Mouse (Mus musculus) intestine, embryonic 15.5 days (tissue): ENCODE data around the gene Dagla. TPM values are rescaled to one million over a fixed set of nuclear protein-coding genes. Genes with fewer than 3 reads are reported as not detected.

Source experiments
- ATAC-seq: fragments of 200-750 bp; cut with Nextera tagmentation; 2 replicates; pipeline ENCODE4 v1.8.0; 2017; ENCODE audit warnings: moderate TSS enrichment, moderate library complexity
- H3K27ac ChIP-seq: fragments of 300-500 bp; sonication (generic); 2 replicates; pipeline ENCODE4 v1.5.1; 2015; ENCODE audit warnings: mild to moderate bottlenecking, inconsistent platforms
- H3K27me3 ChIP-seq: fragments of 300-500 bp; sonication (generic); replicated peaks from 2 replicates; pipeline ENCODE4 v1.6.1; 2015; ENCODE audit warnings: inconsistent platforms
- H3K36me3 ChIP-seq: fragments of 300-500 bp; sonication (generic); 2 replicates; pipeline ENCODE4 v1.6.1; 2015; ENCODE audit warnings: inconsistent platforms
- H3K4me1 ChIP-seq: fragments of 300-500 bp; sonication (generic); replicated peaks from 2 replicates; pipeline ENCODE4 v1.6.1; 2015; ENCODE audit warnings: inconsistent platforms
- H3K4me2 ChIP-seq: fragments of 300-500 bp; sonication (generic); replicated peaks from 2 replicates; pipeline ENCODE4 v1.6.1; 2015; ENCODE audit warnings: mild to moderate bottlenecking, inconsistent platforms
- H3K4me3 ChIP-seq: fragments of 300-500 bp; sonication (generic); replicated peaks from 2 replicates; pipeline ENCODE4 v1.5.1; 2015; ENCODE audit warnings: inconsistent platforms
- H3K9ac ChIP-seq: fragments of 300-500 bp; sonication (generic); 2 replicates; pipeline ENCODE4 v1.6.1; 2015; ENCODE audit warnings: inconsistent platforms
- H3K9me3 ChIP-seq: fragments of 300-500 bp; sonication (generic); 2 replicates; pipeline ENCODE4 v1.6.1; 2016; ENCODE audit warnings: inconsistent platforms
- WGBS: fragments of 180-500 bp; shearing (Covaris S2); methylation state at CpG from one replicate; pipeline ENCODE4 v1.1.7; 2015; 5-methylcytosine and 5-hydroxymethylcytosine counted together
- polyA plus RNA-seq: library from polyadenylated mRNA; unstranded; fragments of >200 nt; fragmentation: Nextera tagmentation; extraction: Ambion mirVana; gene quantifications from 2 replicates; pipeline ENCODE4 v1.2.1, GENCODE M21; 2015

Gene Dagla
- polyA plus RNA-seq, 1 experiment from 2014 or later, result 3.5 TPM

GRCm38 (mm10) chr19:10242916-10243315 lies 61.8 kb downstream of the Dagla start:
- no peaks in the 10 kb centered on the region for H3K27me3 ChIP-seq
- no peak overlapping the region for H3K9ac ChIP-seq
- no peak for ATAC-seq
- no peaks in the 10 kb centered on the region for H3K36me3 ChIP-seq
- no peak overlapping the region for H3K4me2 ChIP-seq
- H3K27ac ChIP-seq, result no peak overlapping the region
- peaks cover 28% of the 10 kb centered on the region for H3K4me1 ChIP-seq
- H3K9me3 ChIP-seq, result no peaks in the 10 kb centered on the region
- no peak overlapping the region for H3K4me3 ChIP-seq
- WGBS, result 26% methylated on average over 8 of the region's 8 CpGs

DNA sequence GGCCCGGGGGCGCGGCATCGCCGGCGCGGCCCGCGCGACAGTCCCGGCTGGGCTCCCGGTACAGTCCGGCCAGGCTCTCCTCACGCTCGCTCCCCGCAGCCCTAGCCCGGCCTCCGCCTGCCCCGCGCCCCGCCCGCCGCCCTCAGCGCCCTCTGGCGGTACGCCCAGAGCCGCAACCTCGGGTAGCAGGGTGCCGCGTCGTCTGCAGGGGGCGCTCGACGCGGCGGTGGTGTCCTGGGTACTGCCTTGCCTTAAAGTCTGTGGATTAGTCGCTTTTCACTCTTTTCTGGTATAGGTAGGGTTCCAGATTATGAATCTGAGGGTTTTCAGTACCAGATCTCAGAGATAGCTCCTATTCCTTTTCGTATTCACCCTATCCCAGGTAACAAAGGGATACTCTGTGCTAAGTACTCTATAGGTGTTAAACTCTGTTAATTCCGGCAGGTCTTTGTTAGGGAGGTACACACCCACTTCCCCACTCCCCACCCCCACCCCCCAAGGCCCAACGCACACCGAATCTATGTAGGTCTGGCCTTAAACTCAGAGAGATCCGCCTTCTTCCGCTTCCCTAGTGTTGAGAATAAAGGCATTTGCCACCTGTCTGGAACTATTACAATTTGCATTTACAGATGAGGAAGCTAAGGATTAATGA lies 63.9 kb downstream of the Dagla start, which contains the start of gene Myrf:
TSS of gene Myrf (minus strand) at position 95 of the 652 bp plus-strand sequence.
- 8% methylated on average over 43 of the region's 43 CpGs for WGBS
- Histone ChIP-seq H3K4me3 (peak within 1 kb of the TSS; percentile 63), H3K9me3 (no peaks in the 10 kb centered on the region), H3K27ac (peak within 1 kb of the TSS; percentile 56), H3K4me2 (peak within 1 kb of the TSS; percentile 93), H3K9ac (peak within 1 kb of the TSS; percentile 84), H3K4me1 (peaks cover 34% of the 10 kb centered on the region), H3K27me3 (no peaks in the 10 kb centered on the region), H3K36me3 (no peaks in the 10 kb centered on the region)
- ATAC-seq, result peak; percentile 80

DNA sequence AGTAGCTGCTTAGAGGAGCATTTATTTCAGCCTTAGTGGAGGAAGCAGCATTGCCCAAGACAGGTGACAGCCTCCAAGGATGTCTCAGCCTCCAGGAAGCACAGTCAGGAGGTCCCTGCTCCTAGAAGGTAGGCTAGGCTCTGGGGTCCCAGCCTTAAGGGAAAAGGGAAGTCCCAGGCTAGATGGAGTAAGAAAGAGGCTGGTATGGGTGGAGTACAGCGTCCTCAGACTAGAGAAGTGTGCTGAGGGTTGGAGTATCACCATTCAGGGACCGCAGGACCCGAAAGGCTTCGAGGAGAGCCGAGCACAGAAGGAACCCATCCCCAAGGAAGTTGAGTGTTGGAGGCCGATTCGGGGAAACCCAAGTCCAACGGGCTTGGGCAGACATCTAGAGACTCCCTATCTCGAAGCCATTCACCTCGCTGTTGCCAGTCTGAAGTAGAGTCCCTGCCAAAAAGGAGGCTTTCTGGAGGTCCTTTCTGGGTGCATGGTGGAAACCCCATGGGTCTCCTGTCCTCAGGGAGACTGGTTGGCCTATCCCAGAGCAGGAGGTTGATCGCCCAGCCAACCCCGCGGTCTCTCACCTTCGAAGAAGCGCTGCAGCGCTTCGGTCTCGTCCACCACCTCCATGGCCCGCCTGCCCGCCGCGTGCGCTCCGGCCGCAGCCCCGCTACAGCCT lies 64.6 kb downstream of the Dagla start:
- peak overlapping the region; percentile 84 for H3K9ac ChIP-seq
- H3K27ac ChIP-seq, result peak overlapping the region; percentile 56
- peak; percentile 31; the same call in 1 of the 2 replicates for ATAC-seq
- peak overlapping the region; percentile 63 for H3K4me3 ChIP-seq
- no peaks in the 10 kb centered on the region for H3K36me3 ChIP-seq
- WGBS, result 1% methylated on average over 26 of the region's 26 CpGs
- peak overlapping the region; percentile 93 for H3K4me2 ChIP-seq
- H3K27me3 ChIP-seq, result no peaks in the 10 kb centered on the region
- no peaks in the 10 kb centered on the region for H3K9me3 ChIP-seq
- peaks cover 34% of the 10 kb centered on the region for H3K4me1 ChIP-seq

DNA sequence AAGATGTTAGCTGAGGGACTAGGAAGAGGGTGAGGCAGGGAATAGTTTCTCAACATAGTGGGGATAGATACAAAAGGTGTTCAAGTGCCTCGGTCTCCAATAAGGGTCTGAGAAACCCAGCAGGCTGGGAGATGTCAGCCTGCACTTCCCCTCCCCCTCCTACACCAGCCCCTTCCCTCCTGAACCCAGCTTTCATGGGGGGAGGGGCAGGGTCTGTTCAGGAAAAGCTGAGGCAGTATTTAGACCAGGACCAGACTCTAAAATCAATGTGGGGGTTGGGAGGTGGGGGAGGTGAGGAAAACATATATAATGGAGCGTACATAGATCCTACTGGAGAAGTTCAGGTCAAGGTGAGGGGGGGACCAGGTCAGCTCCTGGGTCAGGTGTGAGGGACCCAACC lies 65.3 kb downstream of the Dagla start:
- H3K9me3 ChIP-seq, result no peaks in the 10 kb centered on the region
- peak overlapping the region; percentile 63 for H3K4me3 ChIP-seq
- H3K4me1 ChIP-seq, result peaks cover 39% of the 10 kb centered on the region
- peak overlapping the region; percentile 56 for H3K27ac ChIP-seq
- no peaks in the 10 kb centered on the region for H3K36me3 ChIP-seq
- H3K9ac ChIP-seq, result peak overlapping the region; percentile 84; the same call in 1 of the 2 replicates
- H3K4me2 ChIP-seq, result peak overlapping the region; percentile 93
- 23% methylated on average over 2 of the region's 2 CpGs for WGBS
- no peak for ATAC-seq
- H3K27me3 ChIP-seq, result no peaks in the 10 kb centered on the region

DNA sequence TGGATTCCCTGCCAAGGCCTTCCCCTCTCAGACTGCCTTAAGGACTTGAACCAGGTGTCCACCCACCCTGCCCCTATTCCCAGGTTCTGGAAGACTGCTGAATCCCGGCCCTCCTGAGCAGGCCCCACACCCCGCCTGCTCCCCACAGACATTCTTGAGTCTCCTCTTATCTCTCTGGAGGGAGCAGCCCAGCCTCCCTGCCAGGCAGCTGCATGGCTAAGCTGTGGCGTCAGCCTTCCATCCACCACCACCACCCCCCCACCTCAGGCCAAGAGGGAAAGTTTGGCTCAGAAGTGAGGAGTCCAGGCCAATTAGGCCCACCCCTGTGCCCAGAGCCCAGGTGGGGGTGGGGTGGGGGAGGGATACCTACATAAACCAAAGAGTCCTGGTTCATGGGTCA lies 66.2 kb downstream of the Dagla start:
- Histone ChIP-seq H3K9ac (peak overlapping the region; percentile 17; the same call in 1 of the 2 replicates), H3K36me3 (no peaks in the 10 kb centered on the region), H3K4me3 (peak overlapping the region; percentile 63), H3K4me2 (peak overlapping the region; percentile 93), H3K9me3 (no peaks in the 10 kb centered on the region), H3K27me3 (no peaks in the 10 kb centered on the region), H3K4me1 (peaks cover 44% of the 10 kb centered on the region), H3K27ac (peak overlapping the region; percentile 60; the same call in 1 of the 2 replicates)
- 43% methylated on average over 3 of the region's 3 CpGs for WGBS
- ATAC-seq, result peak; percentile 14

DNA sequence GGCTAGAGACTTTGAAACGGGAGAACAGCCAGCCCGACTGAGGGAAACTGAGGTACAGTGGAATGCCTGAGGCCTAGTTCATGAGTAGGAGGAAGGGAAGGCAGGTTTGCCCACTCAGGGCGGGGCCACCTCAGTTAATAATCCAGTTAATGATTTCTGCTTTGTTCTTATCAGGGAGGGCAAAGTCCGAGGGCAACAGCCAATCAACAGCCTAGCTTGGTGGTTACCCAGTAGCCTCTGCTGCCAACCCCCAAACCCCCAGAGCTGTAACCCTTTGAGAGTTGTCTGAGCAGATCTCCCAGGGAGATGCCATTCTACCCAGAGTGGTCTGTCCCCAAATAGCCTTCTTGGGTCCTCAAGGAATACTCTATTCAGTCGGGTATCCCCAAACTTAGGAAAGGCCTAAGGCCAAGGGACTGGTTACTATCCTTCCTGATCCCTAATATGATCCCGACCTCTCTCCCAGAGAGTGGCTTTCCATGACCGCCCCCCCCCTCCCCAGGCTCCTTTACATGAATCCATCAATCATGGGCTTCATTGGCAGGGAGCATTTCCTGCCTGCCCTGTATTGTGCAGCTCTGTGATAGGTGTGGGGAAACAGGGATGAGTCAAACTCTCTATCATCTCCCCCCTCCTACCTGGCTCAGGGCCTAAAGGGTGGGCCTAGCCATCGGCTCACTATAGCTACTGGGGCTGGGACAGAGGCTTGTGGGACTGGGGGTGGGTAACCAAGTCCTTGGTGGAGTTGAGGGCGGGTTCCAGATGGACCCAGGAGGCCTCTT lies 68.7 kb downstream of the Dagla start:
- Histone ChIP-seq H3K4me1 (peaks cover 61% of the 10 kb centered on the region), H3K4me3 (no peak overlapping the region), H3K27ac (peak overlapping the region; percentile 77), H3K9me3 (no peaks in the 10 kb centered on the region), H3K9ac (0 out of 2 replicates have a peak overlapping the region, but pooled peaks have one; percentile 3), H3K4me2 (peak overlapping the region; percentile 33), H3K27me3 (no peaks in the 10 kb centered on the region), H3K36me3 (no peaks in the 10 kb centered on the region)
- 49% methylated on average over 9 of the region's 9 CpGs for WGBS
- peak; percentile 84 for ATAC-seq

- WGBS, result 43% methylated on average over 9 of the region's 9 CpGs
- ATAC-seq, result no peak
- Histone ChIP-seq H3K27ac (0 out of 2 replicates have a peak overlapping the region, but pooled peaks have one; percentile 17), H3K4me1 (peaks cover 50% of the 10 kb centered on the region), H3K4me3 (no peak overlapping the region), H3K36me3 (peaks cover 4% of the 10 kb centered on the region; the same call in 1 of the 2 replicates), H3K9me3 (no peaks in the 10 kb centered on the region), H3K4me2 (no peak overlapping the region), H3K27me3 (no peaks in the 10 kb centered on the region), H3K9ac (no peak overlapping the region)
These were observed 72.2 kb downstream of the Dagla start for GRCm38 (mm10) chr19:10232327-10233017.

GRCm38 (mm10) chr19:10231871-10232270 lies 72.8 kb downstream of the Dagla start:
- ATAC-seq, result no peak
- H3K9ac ChIP-seq, result no peak overlapping the region
- 36% methylated on average over 5 of the region's 5 CpGs for WGBS

DNA sequence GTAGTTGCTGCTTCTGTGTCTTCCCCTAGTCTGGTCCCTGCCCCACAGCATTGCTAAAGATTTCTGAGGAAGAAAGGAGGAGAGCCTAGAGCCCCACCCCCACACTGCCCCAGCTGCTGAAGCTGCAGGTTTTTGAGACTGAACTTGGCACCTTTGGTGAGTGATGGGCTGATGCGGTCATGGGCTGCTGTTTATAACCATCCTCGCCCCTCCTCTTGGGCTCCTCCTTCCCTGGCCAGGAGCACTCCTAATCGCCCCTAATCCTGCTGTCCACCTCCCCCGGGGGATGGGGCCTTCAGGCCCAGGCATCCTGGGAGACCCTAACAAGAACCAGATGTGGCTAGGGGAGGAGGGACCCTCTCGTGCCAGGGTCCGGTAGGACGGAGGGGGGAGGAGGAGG lies 73.7 kb downstream of the Dagla start:
- Histone ChIP-seq H3K9me3 (no peaks in the 10 kb centered on the region), H3K4me1 (peaks cover 41% of the 10 kb centered on the region), H3K27me3 (no peaks in the 10 kb centered on the region), H3K9ac (no peak overlapping the region), H3K4me3 (no peak overlapping the region), H3K4me2 (no peak overlapping the region), H3K36me3 (peaks cover 4% of the 10 kb centered on the region; the same call in 1 of the 2 replicates), H3K27ac (no peak overlapping the region)
- ATAC-seq, result peak; percentile 3; the same call in 1 of the 2 replicates
- 20% methylated on average over 7 of the region's 7 CpGs for WGBS

More at GRCm38 (mm10) chr19:10231871-10232270, 72.8 kb downstream of the Dagla start:
- Histone ChIP-seq H3K36me3 (peaks cover 4% of the 10 kb centered on the region; the same call in 1 of the 2 replicates), H3K27me3 (no peaks in the 10 kb centered on the region), H3K4me3 (no peak overlapping the region), H3K9me3 (no peaks in the 10 kb centered on the region), H3K4me2 (no peak overlapping the region), H3K4me1 (peaks cover 49% of the 10 kb centered on the region), H3K27ac (0 out of 2 replicates have a peak overlapping the region, but pooled peaks have one; percentile 6)

- Histone ChIP-seq H3K9me3 (no peaks in the 10 kb centered on the region), H3K36me3 (peaks cover 4% of the 10 kb centered on the region; the same call in 1 of the 2 replicates), H3K27ac (peak overlapping the region; percentile 64), H3K9ac (no peak overlapping the region), H3K4me2 (peak overlapping the region; percentile 48; the same call in 1 of the 2 replicates), H3K4me1 (peaks cover 45% of the 10 kb centered on the region), H3K27me3 (no peaks in the 10 kb centered on the region), H3K4me3 (no peak overlapping the region)
- WGBS, result 28% methylated on average over 4 of the region's 4 CpGs
- peak; percentile 52 for ATAC-seq
These were observed 78.9 kb downstream of the Dagla start for GRCm38 (mm10) chr19:10225767-10226166.

DNA sequence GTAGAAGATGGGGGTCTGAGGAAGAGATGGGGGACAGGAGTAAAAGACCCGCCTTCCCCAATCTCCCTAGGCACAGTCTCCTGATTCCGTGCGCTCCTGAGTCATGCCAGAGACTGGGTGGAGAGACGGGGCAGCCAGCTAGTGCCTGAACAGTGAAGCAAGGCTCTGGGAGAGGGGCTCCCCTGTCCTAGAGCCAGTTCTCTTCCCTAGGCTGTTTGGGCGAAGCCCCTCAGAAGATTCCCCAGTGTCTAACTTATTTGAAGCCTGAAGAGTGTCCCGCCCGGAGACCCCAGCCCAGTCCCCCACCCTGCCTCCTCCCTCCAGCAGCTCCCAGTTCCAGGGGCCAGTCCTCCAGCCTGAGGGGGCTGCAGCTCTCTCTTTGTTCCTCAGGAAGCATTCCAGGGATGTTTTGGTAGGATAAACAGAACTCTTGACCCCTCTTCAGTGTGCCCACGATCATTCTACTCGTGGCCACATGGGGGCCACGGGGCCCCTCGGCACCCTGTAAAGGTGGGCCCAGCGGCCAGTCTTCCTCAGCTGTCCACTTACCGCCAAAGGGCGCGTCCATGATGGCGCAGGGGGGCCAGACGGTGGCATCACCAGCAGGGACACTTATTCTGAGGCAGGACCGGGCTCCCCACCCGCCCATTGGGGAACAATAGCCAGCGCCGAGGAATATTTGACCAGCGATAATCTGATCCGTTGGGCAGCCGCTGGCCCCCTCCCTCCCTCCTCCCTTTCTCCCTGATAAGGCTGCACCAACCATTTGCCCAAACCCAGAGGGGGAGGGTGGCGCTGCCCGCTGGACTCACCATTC lies 79.8 kb downstream of the Dagla start:
- Histone ChIP-seq H3K9ac (peak overlapping the region; percentile 2; the same call in 1 of the 2 replicates), H3K36me3 (peaks cover 4% of the 10 kb centered on the region; the same call in 1 of the 2 replicates), H3K9me3 (no peaks in the 10 kb centered on the region), H3K4me2 (peak overlapping the region; percentile 48), H3K27me3 (no peaks in the 10 kb centered on the region), H3K27ac (peak overlapping the region; percentile 62), H3K4me1 (peaks cover 39% of the 10 kb centered on the region), H3K4me3 (no peak overlapping the region)
- WGBS, result 15% methylated on average over 25 of the region's 26 CpGs
- ATAC-seq, result peak; percentile 20
